Mouse (Mus musculus) frontal cortex, postnatal 10 days (tissue): ENCODE results near the gene Uba1.
A peak's percentile ranks its signal among the peaks of the same experiment; 100 is the strongest.

ENCODE experiments used
- DNase-seq, 2 experiments: peaks; one replicate each; pipeline ENCODE4 v3.0.0; 2022; ENCODE audit warnings: low spot score in 2 of 2, mixed read lengths in 1 of 2

The Uba1 gene

GRCm38 (mm10) chrX:20658026-20658652 is at the start of gene Uba1:
Gene Uba1, plus strand, starts transcription at chrX:20658326.
- DNase-seq: peak; percentile 73 to 78

GRCm38 (mm10) chrX:20608500-20608899 is 49.6 kb upstream of the Uba1 start:
- DNase-seq: no peak

DNA sequence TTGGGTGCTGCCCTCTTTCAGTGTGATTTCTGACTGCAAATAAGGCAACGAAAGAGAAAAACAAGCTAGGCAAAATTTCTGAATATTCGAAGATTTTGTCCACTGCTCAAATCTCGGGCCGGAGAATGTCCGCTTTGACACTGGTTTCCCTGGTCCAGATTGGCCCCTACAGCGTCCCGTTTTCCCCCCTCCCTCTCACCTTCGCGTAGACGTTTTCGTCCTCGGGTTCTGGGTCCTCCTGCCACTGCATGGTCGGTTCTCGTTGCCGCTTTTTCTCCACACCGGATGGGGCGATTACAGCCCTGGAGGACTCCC is 41.3 kb upstream of the Uba1 start:
- DNase-seq: no peak

- peak; percentile 79 to 82 for DNase-seq
Measured at GRCm38 (mm10) chrX:20617176-20617902, 40.8 kb upstream of the Uba1 start, which contains the start of the genes Rbm10 and Ndufb11. Gene Rbm10, plus strand, starts transcription at chrX:20617503. Gene Ndufb11, minus strand, starts transcription at chrX:20617619.

DNA sequence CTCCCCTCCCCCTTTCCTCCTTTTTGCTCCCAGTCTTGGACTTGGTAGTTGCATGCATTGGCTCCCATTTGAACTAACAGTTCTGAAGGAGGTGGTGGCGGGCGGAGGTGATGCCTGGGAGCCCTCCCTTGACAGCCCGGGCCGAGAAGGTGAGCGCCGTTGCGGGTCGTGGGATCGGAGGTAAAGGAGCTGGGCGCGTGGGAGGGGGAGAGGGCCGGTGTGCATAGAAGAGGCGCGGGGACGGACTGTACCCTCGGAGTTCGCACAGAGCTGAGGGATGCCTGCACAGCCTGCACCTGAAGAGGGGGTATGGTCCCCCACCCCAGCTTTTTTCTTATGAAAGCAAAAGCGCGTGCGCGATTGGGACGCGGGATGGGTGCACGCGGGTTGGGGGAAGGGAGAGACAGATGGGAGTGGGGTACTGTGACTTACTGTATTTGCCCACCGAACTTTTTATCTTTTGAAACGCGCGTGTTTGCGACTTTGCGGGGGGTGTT is 40.2 kb upstream of the Uba1 start:
- DNase-seq: peak in 1 of 2 experiments; percentile 26

GRCm38 (mm10) chrX:20638141-20638540 is 20.0 kb upstream of the Uba1 start:
- DNase-seq: no peak

DNA sequence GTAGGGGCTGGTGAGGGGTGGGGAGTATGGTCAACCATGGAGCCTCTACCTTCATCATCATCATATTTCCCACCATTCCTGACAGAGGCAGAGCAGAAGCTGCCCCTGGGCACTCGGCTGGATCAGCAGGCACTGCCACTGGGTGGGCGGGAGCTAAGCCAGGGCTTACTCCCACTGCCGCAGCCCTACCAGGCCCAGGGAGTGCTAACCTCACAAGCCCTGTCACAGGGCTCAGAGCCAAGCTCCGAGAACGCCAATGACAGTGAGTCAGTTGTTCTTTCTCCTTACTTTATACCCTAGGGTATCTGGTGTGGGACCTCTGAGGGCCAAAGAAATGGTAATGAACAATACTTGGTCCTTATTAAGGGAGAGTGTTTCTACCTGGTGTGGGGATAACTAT is 13.3 kb upstream of the Uba1 start:
- no peak for DNase-seq

GRCm38 (mm10) chrX:20657593-20657992 is 533 bp upstream of the Uba1 start:
- no peak for DNase-seq

DNA sequence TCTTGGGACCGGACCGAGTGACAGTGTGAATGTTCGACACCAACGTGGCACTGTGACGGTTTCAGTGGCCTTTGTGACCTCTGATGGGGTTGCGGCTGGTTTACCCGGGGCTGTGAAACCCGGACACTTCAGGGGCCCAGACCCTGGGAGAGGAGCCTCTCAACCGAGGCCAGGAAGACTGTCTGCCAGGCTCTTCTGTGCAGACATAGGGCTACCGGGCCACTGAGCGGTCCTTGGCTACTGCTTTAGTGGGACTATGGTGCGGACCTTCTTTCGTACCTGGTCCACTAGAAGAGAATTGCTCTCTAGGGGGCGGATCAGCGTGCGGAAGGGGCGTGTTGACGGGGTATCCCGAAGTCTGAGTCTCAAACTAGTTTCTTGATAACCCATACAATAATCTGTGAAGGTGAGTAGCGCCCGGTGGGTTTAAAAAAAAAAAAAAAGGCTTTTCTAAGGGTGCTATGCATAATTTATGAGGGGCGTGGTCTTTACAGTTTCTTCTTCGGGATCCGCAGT is 823 bp downstream of the Uba1 start:
- no peak for DNase-seq

- no peak for DNase-seq
Measured at GRCm38 (mm10) chrX:20662317-20662715, 4.2 kb downstream of the Uba1 start.

DNA sequence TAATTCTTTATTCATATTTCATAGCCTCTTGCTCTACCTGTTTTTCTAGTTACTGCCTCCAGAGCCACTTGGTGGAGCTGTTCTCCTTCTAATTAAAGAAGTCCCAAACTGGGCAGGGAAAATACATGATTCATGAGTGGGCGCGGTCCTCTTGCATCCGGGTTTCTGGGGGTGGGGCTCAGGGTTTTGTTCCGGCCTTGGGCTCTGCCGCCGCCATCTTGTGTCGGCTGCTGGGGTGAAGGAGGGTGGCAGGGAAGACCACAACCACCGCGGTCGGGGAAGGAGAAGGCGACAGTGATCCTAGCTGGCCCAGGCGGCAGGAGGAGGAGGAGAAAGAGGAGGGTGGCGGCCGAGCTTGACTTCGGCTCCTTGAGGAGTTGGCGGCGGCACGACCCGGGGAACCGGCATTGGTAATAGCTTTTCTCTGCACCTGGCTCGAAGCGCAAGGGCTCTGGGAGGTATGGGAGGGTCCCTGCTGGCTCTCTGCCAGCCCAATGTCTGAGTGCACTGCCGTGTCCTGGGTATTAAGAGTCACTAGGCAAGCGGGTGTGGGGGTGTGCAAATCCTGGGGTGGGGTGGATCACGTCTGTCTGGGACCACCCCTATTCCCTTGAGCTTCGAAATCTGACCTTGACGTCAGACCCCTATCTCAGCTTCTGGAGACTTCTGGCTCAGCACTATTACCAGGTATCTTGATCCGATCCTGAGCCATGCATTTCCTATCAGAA is 4.8 kb downstream of the Uba1 start:
- peak; percentile 79 to 81 for DNase-seq

- DNase-seq: no peak
Measured at GRCm38 (mm10) chrX:20663444-20663790, 5.3 kb downstream of the Uba1 start.

DNA sequence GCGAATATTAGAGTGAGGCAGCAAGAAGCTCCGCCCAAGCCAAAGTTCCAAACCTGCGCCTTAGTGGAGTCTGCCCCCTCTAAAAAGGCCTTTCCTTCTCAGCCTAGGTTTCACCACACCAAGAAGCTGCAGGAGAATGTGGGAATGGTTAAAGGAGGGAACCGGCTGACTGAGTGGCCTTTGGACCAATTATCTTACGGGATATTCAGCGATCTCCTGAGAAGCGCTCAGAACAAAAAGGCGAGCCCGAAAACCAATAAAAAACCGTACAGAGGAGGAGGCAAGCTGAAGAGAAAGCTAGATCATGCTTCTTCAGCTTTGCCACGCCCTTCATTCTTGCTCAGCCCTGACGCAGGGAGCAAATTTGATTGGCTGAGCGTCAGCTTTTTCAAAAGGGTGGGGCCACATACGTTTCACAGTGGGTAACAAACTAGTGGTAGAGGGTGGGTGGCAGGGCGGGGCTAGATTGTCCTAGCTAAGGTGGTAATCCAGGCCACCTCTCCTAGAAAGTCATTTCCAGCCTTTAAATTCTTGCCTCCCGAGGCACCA is 29.5 kb downstream of the Uba1 start, which contains the start of gene Cdk16:
Cdk16 (plus strand) TSS at position 436 of the 549 bp plus-strand sequence.
- DNase-seq: peak; percentile 79 to 86

DNA sequence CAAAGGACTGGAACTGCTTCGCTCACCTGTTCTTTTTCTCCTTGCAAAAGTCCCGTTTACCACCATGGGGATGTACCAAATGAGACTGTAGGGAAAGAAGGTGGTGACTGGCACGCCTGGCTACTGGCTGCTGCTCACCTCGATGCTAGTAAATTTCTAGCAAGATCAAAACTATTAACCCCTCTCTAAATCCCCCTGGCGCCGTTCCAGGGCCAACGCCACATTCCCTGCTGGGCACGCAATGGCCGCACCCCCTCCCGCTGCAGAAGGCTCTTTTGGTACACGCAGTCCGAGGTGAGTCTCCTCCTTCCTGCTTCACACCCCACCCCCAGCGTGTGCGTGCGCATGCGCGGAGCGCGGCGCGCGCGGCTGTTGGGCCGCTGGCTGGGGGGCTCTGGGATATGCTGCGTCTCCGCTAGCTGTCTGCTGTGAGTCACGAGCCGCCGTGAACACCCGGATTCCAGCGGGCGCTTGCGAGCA is 30.0 kb downstream of the Uba1 start:
- peak; percentile 81 to 87 for DNase-seq

GRCm38 (mm10) chrX:20688615-20689014 is 30.5 kb downstream of the Uba1 start:
- peak; percentile 53 to 60 for DNase-seq

- no peak for DNase-seq
Measured at GRCm38 (mm10) chrX:20691566-20691965, 33.4 kb downstream of the Uba1 start.

DNA sequence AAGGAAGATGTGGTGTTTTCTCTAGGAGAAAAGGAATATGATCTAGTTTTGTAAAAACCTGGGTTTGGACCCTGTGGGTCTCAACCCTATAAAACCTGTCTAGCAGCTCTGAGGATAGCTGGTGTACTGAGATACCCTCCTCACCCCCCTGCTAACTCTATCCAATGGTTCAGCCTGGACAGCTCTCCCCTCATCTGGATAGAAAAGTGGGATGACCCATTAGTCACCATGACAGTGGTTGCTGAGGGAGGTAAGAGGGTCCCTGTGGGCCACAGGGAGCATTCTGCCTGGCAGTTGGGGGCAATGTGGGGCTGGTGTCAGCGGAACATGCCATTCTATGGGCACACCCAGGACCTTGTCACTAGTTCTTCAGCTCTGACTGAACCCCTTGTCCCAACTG is 34.5 kb downstream of the Uba1 start:
- DNase-seq: no peak

DNA sequence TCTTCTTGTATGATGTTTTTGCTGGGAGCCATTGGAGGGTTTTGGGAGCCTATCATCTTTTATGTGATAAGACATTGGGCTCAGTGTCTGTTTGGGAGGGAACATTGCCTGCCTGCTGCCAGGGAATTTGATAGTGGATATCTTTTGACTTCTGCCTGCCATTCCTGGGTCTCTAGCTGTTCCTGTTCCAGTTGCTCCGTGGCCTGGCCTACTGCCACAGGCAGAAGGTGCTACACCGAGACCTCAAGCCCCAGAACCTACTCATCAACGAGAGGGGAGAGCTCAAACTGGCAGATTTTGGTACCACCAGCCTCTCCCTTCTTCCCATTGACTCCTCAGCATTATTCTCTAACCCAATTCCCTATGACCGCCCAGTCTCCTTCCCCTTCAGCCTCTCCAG is 37.7 kb downstream of the Uba1 start:
- DNase-seq: no peak

- peak; percentile 34 to 48 for DNase-seq
Measured at GRCm38 (mm10) chrX:20703741-20704290, 45.7 kb downstream of the Uba1 start, which contains the start of gene Usp11. Gene Usp11, plus strand, starts transcription at chrX:20703906.

GRCm38 (mm10) chrX:20704295-20705082 is 46.4 kb downstream of the Uba1 start:
- peak; percentile 78 to 80 for DNase-seq

DNA sequence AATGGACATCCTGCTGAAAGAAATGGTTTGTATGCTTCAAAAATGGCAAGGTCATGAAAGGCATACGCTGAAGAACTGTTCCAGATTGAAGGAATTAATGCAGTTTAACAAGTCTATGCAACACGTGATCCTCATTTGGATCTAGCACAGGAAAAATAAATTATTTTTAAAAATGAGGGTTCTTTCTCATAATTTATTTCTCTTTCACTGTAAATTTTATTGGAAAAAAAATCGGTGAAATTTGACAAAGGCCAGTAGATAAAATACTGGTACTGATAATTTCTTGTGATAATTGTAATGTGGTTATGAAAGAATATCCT is 46.9 kb downstream of the Uba1 start:
- no peak for DNase-seq
